Comparison of ENCODE assay signal across 24 mouse cellular contexts in genomic region chr1:58410198-58410588, GRCm38 (mm10). TPM values are rescaled to one million over a fixed set of nuclear protein-coding genes. Genes with fewer than 3 reads are reported as not detected.
DNase-seq lines count a peak whose midpoint lies in the region; ATAC-seq and TF ChIP-seq lines count a peak whose summit lies in the region.
"Had no signal": no experiment of that assay in that cellular context is flagged by ENCODE, and none has a peak within 500 bp of the region (broad histone marks: within the 10 kb centered on the region; RNA-seq: fewer than 3 reads in every experiment).

No protein-coding gene starts in this region.

- H3K27ac ChIP-seq in forebrain, embryonic 16.5 days (ENCODE audit: low read length) = no peak overlapping the region
- H3K27ac ChIP-seq in forebrain, embryonic 11.5 days (ENCODE audit: low read depth, low read length) = no peak overlapping the region
- H3K27ac ChIP-seq in lung, postnatal 0 days (ENCODE audit: low read length) = no peak overlapping the region
- no peak overlapping the region for H3K27ac ChIP-seq in stomach, postnatal 0 days (replicated peaks)
- H3K27ac ChIP-seq in gastrocnemius, adult 2 months = no peak overlapping the region
- H3K27ac ChIP-seq: forebrain, embryonic 13.5 days; heart, embryonic 13.5 days; hindbrain, embryonic 15.5 days; left cerebral cortex, adult 2 months; liver, embryonic 14.5 days; midbrain, embryonic 12.5 days had no signal

- H3K9ac ChIP-seq in forebrain, embryonic 16.5 days (replicated peaks; ENCODE audit: low read depth, low read length) = no peak overlapping the region
- H3K9ac ChIP-seq in forebrain, embryonic 11.5 days (ENCODE audit: low read length) = no peak overlapping the region
- no peak overlapping the region for H3K9ac ChIP-seq in lung, postnatal 0 days (replicated peaks; ENCODE audit: low read depth)
- no peak overlapping the region for H3K9ac ChIP-seq in stomach, postnatal 0 days (ENCODE audit: low read length)
- H3K9ac ChIP-seq: forebrain, embryonic 13.5 days; heart, embryonic 13.5 days; hindbrain, embryonic 15.5 days; liver, embryonic 14.5 days; midbrain, embryonic 12.5 days had no signal

- peaks cover 47% of the 10 kb centered on the region for H3K36me3 ChIP-seq in forebrain, embryonic 16.5 days (ENCODE audit: control insufficient read depth, insufficient read depth)
- H3K36me3 ChIP-seq in forebrain, embryonic 11.5 days (ENCODE audit: control insufficient read depth, insufficient read depth, low read length) = peaks cover 33% of the 10 kb centered on the region
- peaks cover 44% of the 10 kb centered on the region; the same call in 1 of the 2 replicates for H3K36me3 ChIP-seq in lung, postnatal 0 days (ENCODE audit: insufficient read depth, low read length)
- peaks cover 32% of the 10 kb centered on the region for H3K36me3 ChIP-seq in stomach, postnatal 0 days (ENCODE audit: control insufficient read depth, insufficient read depth, low read length)

- no peak overlapping the region for H3K4me2 ChIP-seq in forebrain, embryonic 16.5 days (ENCODE audit: low read length)
- H3K4me2 ChIP-seq in forebrain, embryonic 11.5 days (ENCODE audit: low read depth, low read length, severe bottlenecking) = no peak overlapping the region
- H3K4me2 ChIP-seq in lung, postnatal 0 days (replicated peaks; ENCODE audit: low read depth, low read length) = no peak overlapping the region
- no peak overlapping the region for H3K4me2 ChIP-seq in stomach, postnatal 0 days (replicated peaks; ENCODE audit: low read depth)
- H3K4me2 ChIP-seq: forebrain, embryonic 13.5 days; heart, embryonic 13.5 days; hindbrain, embryonic 15.5 days; midbrain, embryonic 12.5 days had no signal

- H3K9me3 ChIP-seq in forebrain, embryonic 16.5 days (ENCODE audit: control insufficient read depth, low read length) = no peaks in the 10 kb centered on the region
- no peaks in the 10 kb centered on the region for H3K9me3 ChIP-seq in forebrain, embryonic 11.5 days (ENCODE audit: control insufficient read depth, low read length)
- no peaks in the 10 kb centered on the region for H3K9me3 ChIP-seq in lung, postnatal 0 days (ENCODE audit: low read length)
- no peaks in the 10 kb centered on the region for H3K9me3 ChIP-seq in stomach, postnatal 0 days (ENCODE audit: control insufficient read depth, low read length)
- H3K9me3 ChIP-seq: forebrain, embryonic 13.5 days; heart, embryonic 13.5 days; hindbrain, embryonic 15.5 days; midbrain, embryonic 12.5 days had no signal

- no peak for TF ChIP-seq CTCF in lung, postnatal 0 days (IDR thresholded peaks at IDR 0.05)
- TF ChIP-seq CTCF in stomach, postnatal 0 days (IDR thresholded peaks at IDR 0.05; ENCODE audit: low read depth) = no peak
- no peak for TF ChIP-seq CTCF in gastrocnemius, adult 2 months (IDR thresholded peaks at IDR 0.05)

- no peak overlapping the region for H3K4me3 ChIP-seq in forebrain, embryonic 16.5 days (replicated peaks; ENCODE audit: low read length)
- H3K4me3 ChIP-seq in forebrain, embryonic 11.5 days (ENCODE audit: low read depth, low read length) = no peak overlapping the region
- H3K4me3 ChIP-seq in lung, postnatal 0 days (ENCODE audit: low read depth, low read length) = no peak overlapping the region
- H3K4me3 ChIP-seq in stomach, postnatal 0 days (ENCODE audit: low read depth, low read length) = no peak overlapping the region
- no peak overlapping the region for H3K4me3 ChIP-seq in gastrocnemius, adult 2 months
- H3K4me3 ChIP-seq: erythroblast, embryonic 14.5 days; forebrain, embryonic 13.5 days; heart, embryonic 13.5 days; hindbrain, embryonic 15.5 days; left cerebral cortex, adult 2 months; midbrain, embryonic 12.5 days had no signal

- no peaks in the 10 kb centered on the region for H3K4me1 ChIP-seq in forebrain, embryonic 16.5 days (replicated peaks; ENCODE audit: control insufficient read depth, insufficient read depth, low read length)
- no peaks in the 10 kb centered on the region for H3K4me1 ChIP-seq in forebrain, embryonic 11.5 days (replicated peaks; ENCODE audit: control insufficient read depth, insufficient read depth, low read length)
- no peaks in the 10 kb centered on the region for H3K4me1 ChIP-seq in lung, postnatal 0 days (ENCODE audit: insufficient read depth, low read depth, low read length)
- no peaks in the 10 kb centered on the region for H3K4me1 ChIP-seq in stomach, postnatal 0 days (replicated peaks; ENCODE audit: control insufficient read depth, insufficient read depth)
- H3K4me1 ChIP-seq: forebrain, embryonic 13.5 days; heart, embryonic 13.5 days; hindbrain, embryonic 15.5 days; midbrain, embryonic 12.5 days had no signal

- H3K27me3 ChIP-seq in forebrain, embryonic 16.5 days (replicated peaks; ENCODE audit: control insufficient read depth, insufficient read depth, low read length) = no peaks in the 10 kb centered on the region
- no peaks in the 10 kb centered on the region for H3K27me3 ChIP-seq in forebrain, embryonic 11.5 days (ENCODE audit: control insufficient read depth, insufficient read depth, low read length)
- H3K27me3 ChIP-seq in lung, postnatal 0 days (replicated peaks; ENCODE audit: insufficient read depth, low read length) = no peaks in the 10 kb centered on the region
- no peaks in the 10 kb centered on the region for H3K27me3 ChIP-seq in stomach, postnatal 0 days (ENCODE audit: control insufficient read depth, insufficient read depth, low read length)
- H3K27me3 ChIP-seq: forebrain, embryonic 13.5 days; heart, embryonic 13.5 days; hindbrain, embryonic 15.5 days; midbrain, embryonic 12.5 days had no signal

- peak; percentile 41; the same call in 1 of the 2 replicates for ATAC-seq in forebrain, embryonic 16.5 days
- ATAC-seq in forebrain, embryonic 11.5 days (replicated peaks; ENCODE audit: low FRiP score) = no peak
- ATAC-seq in lung, postnatal 0 days = peak; percentile 31
- 0 out of 2 replicates have a peak, but pooled peaks have one; percentile 4 for ATAC-seq in granulocyte monocyte progenitor cell, adult 5-6 weeks (replicated peaks; ENCODE audit: poor library complexity, severe bottlenecking)
- ATAC-seq in stomach, postnatal 0 days (ENCODE audit: low FRiP score, low TSS enrichment) = peak; percentile 17; the same call in 1 of the 2 replicates
- ATAC-seq: activated CD4-positive, CD25-positive, alpha-beta regulatory T cell, adult 4 months; intestine, embryonic 16.5 days had no signal

- DNase-seq in forebrain, embryonic 11.5 days (ENCODE audit: low spot score) = no peak
- DNase-seq in lung, postnatal 0 days (ENCODE audit: low spot score) = no peak
- DNase-seq in lung, postnatal 10 days = no peak
- DNase-seq in stomach, postnatal 0 days (ENCODE audit: low spot score) = no peak
- DNase-seq in urinary bladder, postnatal 4 days (ENCODE audit: low spot score in 2 of 2) = no peak
- no peak for DNase-seq in gastrocnemius, adult 2 months
- DNase-seq: adrenal gland, adult 2 months; cerebellum, adult 8-10 months; cerebellum, postnatal 25 days; heart, postnatal 10 days; kidney, adult 9 months; kidney, postnatal 14 days; lung, adult 2 months had no signal

- no peak for TF ChIP-seq EP300 in lung, postnatal 0 days (IDR thresholded peaks at IDR 0.05)
- TF ChIP-seq EP300 in stomach, postnatal 0 days (optimal IDR thresholded peaks at IDR 0.05) = no peak

- whole genome bisulfite sequencing in forebrain, embryonic 16.5 days = 82% methylated on average over 3 of the region's 3 CpGs
- 87% methylated on average over 3 of the region's 3 CpGs for WGBS in forebrain, embryonic 11.5 days
- 54% methylated on average over 3 of the region's 3 CpGs for WGBS in lung, postnatal 0 days
- WGBS in stomach, postnatal 0 days = 74% methylated on average over 3 of the region's 3 CpGs

- intact Hi-C loops in gastrocnemius, adult 2 months (cut with DNase I) = no loop called here

RNA-seq across cellular contexts. Expression of gene Clk1, which starts 13.7 kb away (rescaled TPM):
- 192 and 208 TPM in 2 replicates for polyA plus RNA-seq in forebrain, embryonic 16.5 days (2015; fragmentation: Nextera tagmentation; extraction: Ambion mirVana)
- 150 and 158 TPM in 2 replicates for polyA plus RNA-seq in forebrain, embryonic 11.5 days (2014; fragmentation: Nextera tagmentation; extraction: Ambion mirVana)
- 236 and 247 TPM in 2 replicates for polyA plus RNA-seq in lung, postnatal 0 days (2015; fragmentation: Nextera tagmentation; extraction: Ambion mirVana)
- total RNA-seq in granulocyte monocyte progenitor cell, adult 5-6 weeks (2014; fragmentation: Nextera tagmentation) = 227 and 268 TPM in 2 replicates
- total RNA-seq in granulocyte monocyte progenitor cell, adult 5-6 weeks (2017) = 362 and 373 TPM in 2 replicates
- polyA plus RNA-seq in stomach, postnatal 0 days (2015; fragmentation: Nextera tagmentation; extraction: Ambion mirVana) = 107 and 111 TPM in 2 replicates
- total RNA-seq in gastrocnemius, adult 2 months (2021) = 10 to 100 TPM; 46.4 to 52.1 TPM

RNA-seq across cellular contexts. Expression of gene Bzw1, which starts 17.5 kb away (rescaled TPM):
- 375 and 410 TPM in 2 replicates for polyA plus RNA-seq in forebrain, embryonic 16.5 days (2015; fragmentation: Nextera tagmentation; extraction: Ambion mirVana)
- polyA plus RNA-seq in forebrain, embryonic 11.5 days (2014; fragmentation: Nextera tagmentation; extraction: Ambion mirVana) = 515 and 551 TPM in 2 replicates
- polyA plus RNA-seq in lung, postnatal 0 days (2015; fragmentation: Nextera tagmentation; extraction: Ambion mirVana) = 201 and 206 TPM in 2 replicates
- 149 and 150 TPM in 2 replicates for total RNA-seq in granulocyte monocyte progenitor cell, adult 5-6 weeks (2014; fragmentation: Nextera tagmentation)
- total RNA-seq in granulocyte monocyte progenitor cell, adult 5-6 weeks (2017) = 190 and 212 TPM in 2 replicates
- 192 and 230 TPM in 2 replicates for polyA plus RNA-seq in stomach, postnatal 0 days (2015; fragmentation: Nextera tagmentation; extraction: Ambion mirVana)
- 10 to 100 TPM; 43.3 to 50.5 TPM for total RNA-seq in gastrocnemius, adult 2 months (2021)

RNA-seq across cellular contexts. Expression of gene Nif3l1, which starts 34.8 kb away (rescaled TPM):
- 65.8 and 68.1 TPM in 2 replicates for polyA plus RNA-seq in forebrain, embryonic 16.5 days (2015; fragmentation: Nextera tagmentation; extraction: Ambion mirVana)
- 64.6 and 66.6 TPM in 2 replicates for polyA plus RNA-seq in forebrain, embryonic 11.5 days (2014; fragmentation: Nextera tagmentation; extraction: Ambion mirVana)
- 13.0 and 14.9 TPM in 2 replicates for polyA plus RNA-seq in lung, postnatal 0 days (2015; fragmentation: Nextera tagmentation; extraction: Ambion mirVana)
- 17.0 and 28.4 TPM in 2 replicates for total RNA-seq in granulocyte monocyte progenitor cell, adult 5-6 weeks (2014; fragmentation: Nextera tagmentation)
- 36.9 and 48.7 TPM in 2 replicates for total RNA-seq in granulocyte monocyte progenitor cell, adult 5-6 weeks (2017)
- polyA plus RNA-seq in stomach, postnatal 0 days (2015; fragmentation: Nextera tagmentation; extraction: Ambion mirVana) = 20.9 and 23.7 TPM in 2 replicates
- total RNA-seq in gastrocnemius, adult 2 months (2021) = 1 to 10 TPM; 7.7 to 9.4 TPM

RNA-seq across cellular contexts. Expression of gene Ppil3, which starts 35.1 kb away (rescaled TPM):
- 54.1 and 61.4 TPM in 2 replicates for polyA plus RNA-seq in forebrain, embryonic 16.5 days (2015; fragmentation: Nextera tagmentation; extraction: Ambion mirVana)
- 53.8 and 53.9 TPM in 2 replicates for polyA plus RNA-seq in forebrain, embryonic 11.5 days (2014; fragmentation: Nextera tagmentation; extraction: Ambion mirVana)
- polyA plus RNA-seq in lung, postnatal 0 days (2015; fragmentation: Nextera tagmentation; extraction: Ambion mirVana) = 31.3 and 35.1 TPM in 2 replicates
- total RNA-seq in granulocyte monocyte progenitor cell, adult 5-6 weeks (2014; fragmentation: Nextera tagmentation) = 53.0 and 77.8 TPM in 2 replicates
- 87.0 and 141 TPM in 2 replicates for total RNA-seq in granulocyte monocyte progenitor cell, adult 5-6 weeks (2017)
- polyA plus RNA-seq in stomach, postnatal 0 days (2015; fragmentation: Nextera tagmentation; extraction: Ambion mirVana) = 29.3 and 32.8 TPM in 2 replicates
- 10 to 100 TPM; 13.6 to 13.9 TPM for total RNA-seq in gastrocnemius, adult 2 months (2021)
